In genomic region chr11:103338119-103338518, GRCm38 (mm10) we compare ENCODE assay signal across 27 mouse cellular contexts. TPM values are rescaled to one million over a fixed set of nuclear protein-coding genes. Genes with fewer than 3 reads are reported as not detected.
A peak's percentile ranks its signal among the peaks of the same experiment; 100 is the strongest.
DNase-seq lines count a peak whose midpoint lies in the region; ATAC-seq lines count a peak whose summit lies in the region.
"Had no signal": no experiment of that assay in that cellular context is flagged by ENCODE, and none has a peak within 500 bp of the region (broad histone marks: within the 10 kb centered on the region; RNA-seq: fewer than 3 reads in every experiment).

No protein-coding gene starts in this region.

- no peak overlapping the region for H3K4me2 ChIP-seq in heart, embryonic 11.5 days
- H3K4me2 ChIP-seq in stomach, embryonic 16.5 days (ENCODE audit: low read depth, low read length) = no peak overlapping the region
- H3K4me2 ChIP-seq: embryonic facial prominence, embryonic 13.5 days; embryonic facial prominence, embryonic 15.5 days; forebrain, embryonic 12.5 days; forebrain, embryonic 15.5 days had no signal

- peaks cover 9% of the 10 kb centered on the region; the same call in 1 of the 2 replicates for H3K4me1 ChIP-seq in heart, embryonic 11.5 days (ENCODE audit: control insufficient read depth, insufficient read depth, low read length)
- H3K4me1 ChIP-seq in stomach, embryonic 16.5 days (ENCODE audit: control insufficient read depth, insufficient read depth, low read length) = peaks cover 28% of the 10 kb centered on the region
- H3K4me1 ChIP-seq in embryonic facial prominence, embryonic 10.5 days = peaks cover 29% of the 10 kb centered on the region

- H3K36me3 ChIP-seq in heart, embryonic 11.5 days (ENCODE audit: control insufficient read depth, insufficient read depth, low read length) = no peaks in the 10 kb centered on the region
- H3K36me3 ChIP-seq in stomach, embryonic 16.5 days (ENCODE audit: control insufficient read depth, insufficient read depth, low read length) = no peaks in the 10 kb centered on the region
- no peaks in the 10 kb centered on the region for H3K36me3 ChIP-seq in embryonic facial prominence, embryonic 10.5 days (replicated peaks)
- H3K36me3 ChIP-seq: embryonic facial prominence, embryonic 13.5 days; embryonic facial prominence, embryonic 15.5 days; forebrain, embryonic 10.5 days; forebrain, embryonic 12.5 days; forebrain, embryonic 15.5 days had no signal

- WGBS in heart, embryonic 11.5 days (ENCODE audit: insufficient replicate concordance) = 74% methylated on average over 7 of the region's 7 CpGs
- WGBS in stomach, embryonic 16.5 days = 81% methylated on average over 7 of the region's 7 CpGs
- WGBS in embryonic facial prominence, embryonic 10.5 days = 81% methylated on average over 7 of the region's 7 CpGs

- no peaks in the 10 kb centered on the region for H3K9me3 ChIP-seq in heart, embryonic 11.5 days (replicated peaks; ENCODE audit: control insufficient read depth, low read length)
- H3K9me3 ChIP-seq in stomach, embryonic 16.5 days (replicated peaks; ENCODE audit: control insufficient read depth, low read length) = no peaks in the 10 kb centered on the region
- H3K9me3 ChIP-seq in embryonic facial prominence, embryonic 10.5 days = no peaks in the 10 kb centered on the region
- H3K9me3 ChIP-seq: embryonic facial prominence, embryonic 13.5 days; embryonic facial prominence, embryonic 15.5 days; forebrain, embryonic 10.5 days; forebrain, embryonic 12.5 days; forebrain, embryonic 15.5 days; G1E had no signal

- peak; percentile 90 for DNase-seq in heart, adult 11 months
- DNase-seq in lung, postnatal 36 days = peak; percentile 26
- DNase-seq in lung, adult 18-20 months = no peak
- no peak for DNase-seq in Muller cell, postnatal 12 days (ENCODE audit: inconsistent ontology term)
- DNase-seq in embryonic facial prominence, embryonic 10.5 days (ENCODE audit: low spot score) = no peak
- DNase-seq: adrenal gland, adult 8-10 months; adrenal gland, postnatal 14 days; adrenal gland, postnatal 36 days; B cell, adult 2 months; cerebellum, adult 11-12 months; cerebellum, adult 2 months; cerebellum, adult 9-10 months; cerebellum, postnatal 10 days; cerebellum, postnatal 25 days; forebrain, postnatal 0 days had no signal

- no peak overlapping the region for H3K4me3 ChIP-seq in heart, embryonic 11.5 days (ENCODE audit: low read depth, low read length)
- no peak overlapping the region for H3K4me3 ChIP-seq in stomach, embryonic 16.5 days (replicated peaks; ENCODE audit: low read length)
- no peak overlapping the region for H3K4me3 ChIP-seq in embryonic facial prominence, embryonic 10.5 days
- H3K4me3 ChIP-seq: embryonic facial prominence, embryonic 13.5 days; embryonic facial prominence, embryonic 15.5 days; erythroblast, embryonic 14.5 days; forebrain, embryonic 10.5 days; forebrain, embryonic 12.5 days; forebrain, embryonic 15.5 days had no signal

- peaks cover 18% of the 10 kb centered on the region for H3K27me3 ChIP-seq in heart, embryonic 11.5 days (ENCODE audit: control insufficient read depth, insufficient read depth, low read length)
- peaks cover 12% of the 10 kb centered on the region; the same call in 1 of the 2 replicates for H3K27me3 ChIP-seq in stomach, embryonic 16.5 days (ENCODE audit: control insufficient read depth, insufficient read depth, low read length)
- H3K27me3 ChIP-seq in embryonic facial prominence, embryonic 10.5 days (replicated peaks; ENCODE audit: low read depth, poor library complexity, severe bottlenecking) = peaks cover 38% of the 10 kb centered on the region
- H3K27me3 ChIP-seq: CH12.LX had no signal

- no peak overlapping the region for H3K9ac ChIP-seq in heart, embryonic 11.5 days (ENCODE audit: low read depth, low read length)
- no peak overlapping the region for H3K9ac ChIP-seq in stomach, embryonic 16.5 days (ENCODE audit: low read length)
- H3K9ac ChIP-seq: embryonic facial prominence, embryonic 13.5 days; embryonic facial prominence, embryonic 15.5 days; forebrain, embryonic 12.5 days; forebrain, embryonic 15.5 days; forebrain, postnatal 0 days had no signal

- no peak for ATAC-seq in heart, embryonic 11.5 days (replicated peaks; ENCODE audit: insufficient number of reproducible peaks, low FRiP score, low TSS enrichment)
- no peak for ATAC-seq in stomach, embryonic 16.5 days (ENCODE audit: insufficient read depth, low FRiP score)
- ATAC-seq: activated CD4-positive, CD25-positive, alpha-beta regulatory T cell, adult 4 months; CD4-positive, CD25-positive, alpha-beta regulatory T cell, adult 4 months; forebrain, embryonic 15.5 days; forebrain, postnatal 0 days had no signal

- no peak overlapping the region for H3K27ac ChIP-seq in heart, embryonic 11.5 days (ENCODE audit: low read depth, low read length)
- peak overlapping the region; percentile 61; the same call in 1 of the 2 replicates for H3K27ac ChIP-seq in stomach, embryonic 16.5 days (ENCODE audit: low read length)
- no peak overlapping the region for H3K27ac ChIP-seq in embryonic facial prominence, embryonic 10.5 days (replicated peaks)
- H3K27ac ChIP-seq: embryonic facial prominence, embryonic 13.5 days; embryonic facial prominence, embryonic 15.5 days; forebrain, embryonic 10.5 days; forebrain, embryonic 12.5 days; forebrain, embryonic 15.5 days had no signal

RNA-seq across cellular contexts. Expression of gene Arhgap27, which starts 25.4 kb away (rescaled TPM):
- polyA plus RNA-seq in heart, embryonic 11.5 days (2014; fragmentation: Nextera tagmentation; extraction: Ambion mirVana) = 3.4 and 4.4 TPM in 2 replicates
- polyA plus RNA-seq in stomach, embryonic 16.5 days (2015; fragmentation: Nextera tagmentation; extraction: Ambion mirVana) = 19.1 and 22.0 TPM in 2 replicates
- 5.3 and 5.8 TPM in 2 replicates for polyA plus RNA-seq in embryonic facial prominence, embryonic 10.5 days (2016; fragmentation: Nextera tagmentation; extraction: Ambion mirVana)

Comparison
In these comparisons a context has a peak if more than half of its experiments do, and no peak if none do; other contexts are left out.
1. DNase-seq: peak in heart, adult 11 months (single experiment) and lung, postnatal 36 days (single experiment); none in lung, adult 18-20 months (0 of 2), Muller cell, postnatal 12 days (single experiment) and embryonic facial prominence, embryonic 10.5 days (single experiment).